Mouse (Mus musculus) c-Kit-positive CD71-positive TER-119-negative erythroid progenitor cells, embryonic 14.5 days (primary cell): ENCODE measurements around the gene Cracr2b.

ENCODE experiments used
- DNase-seq: peaks from one replicate; pipeline ENCODE4 v3.0.0-alpha.2; 2013; ENCODE audit warnings: low read depth

The Cracr2b gene

GRCm38 (mm10) chr7:141469901-141470636 is 9.2 kb downstream of the Cracr2b start:
- no peak for DNase-seq

GRCm38 (mm10) chr7:141470637-141470944 is 9.7 kb downstream of the Cracr2b start:
- DNase-seq, result no peak

DNA sequence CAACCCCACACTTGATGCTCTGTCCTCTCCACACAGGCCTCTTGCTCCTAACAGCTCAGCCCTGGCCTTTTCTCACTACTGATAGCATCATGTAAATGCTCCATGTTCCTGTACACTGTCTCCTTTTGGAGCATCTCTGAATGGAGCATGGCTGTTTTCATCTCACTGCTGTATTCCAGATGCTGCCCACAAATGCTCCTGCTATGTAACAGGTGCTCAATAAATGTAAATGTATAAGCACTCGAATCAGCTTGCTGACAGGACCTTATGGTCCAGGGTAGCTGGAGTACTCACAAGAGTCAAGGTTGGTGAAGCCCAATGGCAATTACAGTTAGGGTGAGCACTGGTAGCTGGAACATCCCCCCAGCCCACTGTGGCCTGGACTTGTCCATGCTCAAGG is 10.3 kb downstream of the Cracr2b start:
- no peak for DNase-seq

- DNase-seq, result no peak
Measured at GRCm38 (mm10) chr7:141472226-141472625, 11.3 kb downstream of the Cracr2b start.

- no peak for DNase-seq
Measured at GRCm38 (mm10) chr7:141472763-141473162, 11.9 kb downstream of the Cracr2b start.

DNA sequence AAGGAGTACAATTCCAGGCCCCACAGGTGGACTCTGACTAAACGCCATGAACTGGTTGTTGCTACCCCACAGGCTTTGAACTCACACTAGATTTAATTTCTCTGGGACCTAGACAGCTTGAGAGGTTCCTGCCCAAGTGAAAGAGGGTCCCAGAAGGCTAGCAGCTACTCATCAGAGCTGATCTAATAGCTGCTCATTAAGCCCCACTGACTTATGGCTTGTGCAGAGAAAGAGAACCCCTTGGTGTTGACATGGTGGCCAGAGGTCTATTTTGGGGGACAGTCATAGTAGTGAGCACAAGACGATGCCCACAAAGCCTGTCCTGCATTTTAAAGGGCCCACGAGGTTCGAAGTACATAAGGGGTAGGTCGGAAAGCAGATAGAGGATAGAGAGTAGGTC is 13.3 kb downstream of the Cracr2b start:
- DNase-seq, result no peak

- peak; percentile 75 for DNase-seq
Measured at GRCm38 (mm10) chr7:141475011-141475804, 14.3 kb downstream of the Cracr2b start, which contains the start of the genes Polr2l and Tspan4. Gene Polr2l (minus strand): TSS chr7:141475132. Gene Tspan4 (plus strand): TSS chr7:141475240.

- no peak for DNase-seq
Measured at GRCm38 (mm10) chr7:141475805-141476158, 14.9 kb downstream of the Cracr2b start.

DNA sequence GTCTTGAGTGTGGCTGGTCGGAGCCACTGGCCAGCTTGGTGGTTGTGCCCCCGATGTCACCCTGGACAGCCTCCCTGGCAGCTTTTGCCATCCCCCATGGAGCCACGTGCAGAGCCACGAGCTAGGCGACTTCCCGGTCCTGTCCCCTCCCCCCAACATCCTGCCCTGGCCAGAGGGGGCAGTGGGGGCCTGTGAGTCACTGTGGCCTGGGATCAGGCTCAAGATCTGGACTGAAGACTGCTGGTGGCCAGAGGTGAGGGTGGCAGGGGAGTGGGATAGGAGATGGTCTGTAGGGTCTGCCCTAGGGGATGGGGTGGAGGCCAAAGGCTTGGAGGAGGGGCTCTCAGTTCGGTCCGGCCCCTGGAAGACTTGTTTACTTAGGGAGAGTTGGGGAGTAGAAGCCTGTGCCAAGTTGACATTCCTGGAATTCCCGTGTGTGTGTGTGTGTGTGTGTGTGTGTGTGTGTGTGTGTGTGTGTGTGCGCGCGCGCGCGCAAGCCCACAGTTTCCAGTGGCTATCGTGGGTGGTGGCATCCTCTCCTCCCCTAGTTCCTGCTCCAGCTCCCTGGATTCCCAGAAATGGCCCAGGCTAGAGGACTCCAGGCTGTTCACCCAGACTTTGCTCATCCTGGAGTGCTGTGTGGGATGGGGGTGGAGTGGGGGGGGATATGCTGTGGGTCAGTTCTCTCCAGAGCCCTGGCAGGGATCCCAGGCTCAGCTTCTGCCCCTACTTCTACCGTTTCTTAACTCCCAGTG is 15.5 kb downstream of the Cracr2b start:
- DNase-seq, result no peak

DNA sequence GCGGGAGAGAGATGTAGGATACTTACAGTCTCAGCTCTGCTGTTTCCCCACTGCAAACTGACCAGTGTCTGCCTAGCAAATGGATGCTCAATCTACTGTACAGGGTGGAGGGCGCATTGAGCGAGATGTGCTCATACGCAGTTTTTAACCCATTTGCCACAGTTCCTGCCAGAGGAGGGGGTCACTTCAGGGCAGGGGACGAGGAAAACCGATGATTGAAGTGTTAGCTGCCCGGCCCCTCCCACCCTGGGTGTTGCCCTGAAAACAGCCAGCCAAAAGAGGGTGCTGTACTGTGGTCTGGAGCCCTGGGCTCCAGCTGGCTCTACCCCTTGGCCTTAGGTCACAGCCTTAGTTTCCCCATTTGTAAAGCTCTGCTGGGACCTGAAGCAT is 16.1 kb downstream of the Cracr2b start:
- no peak for DNase-seq

- no peak for DNase-seq
Measured at GRCm38 (mm10) chr7:141477578-141478269, 16.8 kb downstream of the Cracr2b start.

GRCm38 (mm10) chr7:141478270-141478748 is 17.4 kb downstream of the Cracr2b start:
- no peak for DNase-seq

DNA sequence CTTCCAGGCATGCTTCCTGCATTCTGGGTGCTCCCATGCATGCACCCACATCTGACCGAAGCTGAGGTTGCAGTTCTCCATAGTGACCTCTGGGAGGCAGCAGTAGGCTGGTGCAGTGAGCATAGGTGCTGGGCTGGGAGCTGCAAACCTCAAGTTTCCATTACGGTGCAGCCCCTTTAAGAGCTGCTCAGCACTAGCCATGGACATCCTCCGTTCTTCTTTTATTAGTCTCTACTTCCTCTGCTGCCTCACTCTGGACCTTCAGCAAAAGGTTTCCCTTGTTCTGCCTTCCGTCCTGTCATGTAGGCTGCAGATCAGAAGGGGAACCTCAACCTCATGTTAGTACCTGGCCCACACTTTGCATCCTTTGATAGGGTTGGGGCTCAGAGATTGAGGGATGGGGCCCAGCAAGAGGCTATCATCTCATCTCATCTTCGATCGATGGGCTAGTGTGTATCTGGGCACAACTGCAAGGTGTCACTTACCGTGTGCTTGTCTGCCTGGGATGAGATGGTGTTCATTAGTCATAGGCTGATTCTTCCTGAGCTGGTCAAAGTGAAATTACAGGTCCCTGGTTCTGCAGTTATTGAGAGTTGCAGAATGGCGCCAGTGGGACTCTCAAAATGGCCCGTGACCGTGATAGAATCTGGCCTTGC is 20.1 kb downstream of the Cracr2b start:
- peak; percentile 78 for DNase-seq

DNA sequence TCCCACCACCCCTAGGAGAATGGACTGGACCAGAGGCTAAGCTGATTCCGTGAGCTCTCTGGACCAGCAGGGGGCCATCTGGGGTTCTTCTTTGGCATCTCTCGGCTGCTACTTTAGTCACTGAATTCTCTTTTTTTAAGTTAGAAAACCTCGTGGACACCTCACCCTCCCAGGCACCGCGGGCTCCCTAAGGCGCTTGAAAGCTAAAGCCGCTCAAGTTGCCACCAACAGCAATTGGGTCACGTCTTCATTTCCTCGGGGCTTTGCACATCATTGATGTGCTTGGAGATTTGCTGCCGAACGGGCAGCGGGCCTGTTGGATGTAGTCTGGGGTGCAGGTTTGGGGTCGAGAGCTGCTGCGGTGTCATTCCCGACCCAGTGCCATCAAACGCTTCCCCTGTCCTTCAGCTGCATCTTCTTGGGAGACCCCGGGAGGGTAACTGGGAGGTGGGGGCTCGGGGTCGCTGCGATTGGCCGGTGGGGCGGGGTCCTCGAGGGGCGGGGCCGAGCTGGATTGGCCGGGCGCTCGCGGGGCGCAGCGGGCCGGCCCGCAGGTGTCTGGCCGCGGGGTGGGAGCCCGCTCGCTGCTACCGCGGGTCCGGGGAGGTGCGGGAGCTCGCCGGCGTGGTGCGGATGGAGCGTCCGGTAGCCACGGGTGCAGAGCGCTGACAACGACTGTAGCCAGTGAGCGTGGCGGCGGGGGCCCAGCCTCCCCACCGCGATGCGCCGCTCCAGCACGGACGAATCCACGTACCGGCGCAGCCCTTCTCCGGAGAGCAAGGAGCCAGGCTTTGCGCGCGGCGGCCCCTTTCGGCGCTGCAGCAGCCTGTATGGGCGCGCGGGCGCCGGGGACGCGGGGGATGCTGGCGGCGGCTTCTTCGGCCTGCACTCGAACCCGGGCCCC is 20.9 kb downstream of the Cracr2b start:
- no peak for DNase-seq

DNA sequence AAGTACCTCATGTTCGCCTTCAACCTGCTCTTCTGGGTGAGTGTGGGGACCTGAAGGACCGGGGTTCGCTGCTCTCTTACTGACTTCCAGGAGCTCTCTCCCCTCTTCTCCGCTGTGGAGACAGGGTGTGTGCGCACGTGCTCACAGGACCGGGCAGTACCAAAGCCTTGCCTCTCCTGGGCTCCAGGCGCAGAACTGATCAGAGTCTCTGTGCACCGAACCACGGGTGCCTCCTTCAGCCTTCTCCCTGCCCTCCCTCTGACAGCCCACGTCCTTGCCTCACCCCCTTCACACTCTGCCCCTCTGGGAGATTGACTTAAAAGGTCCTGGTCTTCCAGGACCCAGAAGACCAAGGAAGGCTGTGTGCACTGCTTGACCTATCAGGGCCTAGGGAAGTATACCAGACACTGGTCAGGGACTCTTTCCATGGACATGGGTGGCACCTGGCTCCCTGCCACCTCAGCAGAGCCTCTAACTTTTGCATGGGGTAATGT is 21.7 kb downstream of the Cracr2b start:
- DNase-seq, result no peak

DNA sequence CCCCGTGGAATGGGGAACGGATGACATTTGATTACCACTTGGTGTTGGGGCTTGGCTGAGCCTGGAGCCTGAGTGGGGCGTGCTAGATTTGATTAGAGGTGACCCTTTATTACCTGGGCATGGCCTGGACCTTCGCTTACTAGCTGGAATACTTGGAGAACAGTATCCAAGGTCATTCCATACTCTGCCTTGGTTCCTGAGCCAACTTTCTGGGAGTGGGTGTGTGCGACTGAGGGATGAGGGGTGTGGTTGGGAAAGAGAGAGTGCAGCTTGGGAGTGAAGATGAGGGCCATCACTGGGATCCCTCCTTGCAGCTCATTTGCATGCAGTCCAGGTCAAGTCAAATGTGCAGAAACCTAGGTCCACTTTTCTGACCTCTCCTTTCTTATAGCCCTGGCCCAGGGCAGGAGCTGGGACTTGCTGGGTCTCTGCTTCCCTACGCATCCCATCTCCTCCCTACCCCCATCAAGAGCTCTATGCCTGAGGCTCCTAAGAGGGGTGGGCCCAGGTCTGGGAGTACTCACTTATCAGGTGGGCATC is 22.3 kb downstream of the Cracr2b start:
- DNase-seq, result no peak

GRCm38 (mm10) chr7:141484186-141485120 is 23.6 kb downstream of the Cracr2b start:
- DNase-seq, result no peak

GRCm38 (mm10) chr7:141485186-141485585 is 24.3 kb downstream of the Cracr2b start:
- DNase-seq, result no peak

DNA sequence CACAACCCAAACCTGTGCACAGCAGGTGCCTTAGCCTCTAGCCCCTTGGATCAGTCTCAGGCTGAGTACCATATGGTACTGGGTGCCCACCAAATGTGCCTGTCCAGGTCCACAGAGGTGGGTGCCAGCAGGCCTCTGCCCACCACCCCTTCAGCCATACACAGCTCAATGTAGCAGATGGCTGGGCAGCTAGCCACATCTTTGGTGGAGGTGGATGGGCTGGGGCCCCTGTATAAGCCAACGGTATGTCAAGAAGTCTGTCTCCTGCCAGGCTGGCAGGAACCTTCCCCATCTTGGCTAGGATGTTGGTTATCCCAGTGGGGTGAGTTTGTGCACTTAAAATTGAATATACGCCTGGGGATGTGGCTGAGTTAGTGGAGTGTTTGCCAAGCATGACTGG is 24.7 kb downstream of the Cracr2b start:
- DNase-seq, result no peak
